Mouse (Mus musculus) stomach, postnatal 0 days (tissue): Measurements from ENCODE around the gene Ccm2.

Experiments
- CTCF ChIP-seq: IDR thresholded peaks from 2 replicates; pipeline ENCODE4 v1.5.1; 2016; ENCODE audit warnings: antibody characterized with exemption, low read depth, mild to moderate bottlenecking, moderate library complexity
- EP300 ChIP-seq: optimal IDR thresholded peaks from 2 replicates; pipeline ENCODE3; 2016; ENCODE audit warnings: antibody characterized with exemption

DNA sequence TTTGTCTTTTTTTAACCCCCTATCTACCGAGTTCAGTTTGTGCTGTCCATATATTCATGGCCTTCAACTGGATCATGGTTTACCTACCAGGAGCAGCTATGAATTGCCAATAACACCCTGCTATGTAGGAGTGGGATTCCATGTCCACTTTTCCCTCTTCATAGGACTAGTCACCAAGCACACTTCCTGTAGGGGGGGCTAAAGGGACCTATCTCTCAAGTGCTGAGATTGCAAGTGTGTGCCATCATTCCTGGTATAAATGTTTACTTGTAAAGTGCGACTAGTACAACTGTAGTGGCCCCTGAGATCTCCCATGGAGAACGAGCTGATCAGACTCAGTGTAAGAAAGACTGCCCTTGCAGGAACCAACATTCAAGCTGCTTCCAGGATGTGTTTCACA, 11.5 kb downstream of the Ccm2 start:
- TF ChIP-seq CTCF (no peak; the same call in 1 of the 2 replicates), EP300 (no peak)
